Mouse (Mus musculus) midbrain, embryonic 14.5 days (tissue): ENCODE measurements at regions not wholly inside any gene's neighbourhood (a gene's known extent, or its start where the extent isn't known, plus 50 kb on each side); places are given as distances from the start of the nearest gene placed in this dataset.
A peak's percentile ranks its signal among the peaks of the same experiment; 100 is the strongest.

Experiments used
- ATAC-seq: fragments of 200-750 bp; cut with Nextera tagmentation; 2 replicates; pipeline ENCODE4 v1.8.0; 2017; ENCODE audit warnings: moderate number of reproducible peaks, moderate library complexity; ENCODE audit not compliant: low FRiP score, low TSS enrichment
- DNase-seq: peaks from one replicate; pipeline ENCODE4 v3.0.0-alpha.2; 2015
- H3K27ac ChIP-seq: fragments of 300-500 bp; sonication (generic); replicated peaks from 2 replicates; pipeline ENCODE4 v1.5.1; 2014; ENCODE audit warnings: mild to moderate bottlenecking, low read depth, low read length, moderate library complexity
- H3K27me3 ChIP-seq: fragments of 300-500 bp; sonication (generic); 2 replicates; pipeline ENCODE4 v1.6.1; 2014; ENCODE audit warnings: low read length, control low read depth, mixed read lengths; ENCODE audit not compliant: control insufficient read depth, insufficient read depth
- H3K36me3 ChIP-seq: fragments of 300-500 bp; sonication (generic); 2 replicates; pipeline ENCODE4 v1.6.1; 2014; ENCODE audit warnings: low read length, control low read depth; ENCODE audit not compliant: control insufficient read depth, insufficient read depth
- H3K4me1 ChIP-seq: fragments of 300-500 bp; sonication (generic); 2 replicates; pipeline ENCODE4 v1.6.1; 2014; ENCODE audit warnings: mild to moderate bottlenecking, antibody characterized with exemption, low read length, control low read depth; ENCODE audit not compliant: control insufficient read depth, insufficient read depth
- H3K4me2 ChIP-seq: fragments of 300-500 bp; sonication (generic); 2 replicates; pipeline ENCODE4 v1.6.1; 2014; ENCODE audit warnings: mild to moderate bottlenecking, low read length, moderate library complexity
- H3K4me3 ChIP-seq: fragments of 300-500 bp; sonication (generic); replicated peaks from 2 replicates; pipeline ENCODE4 v1.5.1; 2014; ENCODE audit warnings: low read depth, low read length
- H3K9ac ChIP-seq: fragments of 300-500 bp; sonication (generic); replicated peaks from 2 replicates; pipeline ENCODE4 v1.6.1; 2014; ENCODE audit warnings: mild to moderate bottlenecking, low read length, moderate library complexity
- H3K9me3 ChIP-seq: fragments of 300-500 bp; sonication (generic); 2 replicates; pipeline ENCODE4 v1.6.1; 2016; ENCODE audit warnings: low read length, control low read depth, mixed read lengths; ENCODE audit not compliant: control insufficient read depth
- WGBS: fragments of 180-500 bp; shearing (Covaris S2); extraction: QIAGEN DNeasy Blood & Tissue Kit; methylation state at CpG from one replicate; pipeline ENCODE4 v1.1.7; 2014; 5-methylcytosine and 5-hydroxymethylcytosine counted together

DNA sequence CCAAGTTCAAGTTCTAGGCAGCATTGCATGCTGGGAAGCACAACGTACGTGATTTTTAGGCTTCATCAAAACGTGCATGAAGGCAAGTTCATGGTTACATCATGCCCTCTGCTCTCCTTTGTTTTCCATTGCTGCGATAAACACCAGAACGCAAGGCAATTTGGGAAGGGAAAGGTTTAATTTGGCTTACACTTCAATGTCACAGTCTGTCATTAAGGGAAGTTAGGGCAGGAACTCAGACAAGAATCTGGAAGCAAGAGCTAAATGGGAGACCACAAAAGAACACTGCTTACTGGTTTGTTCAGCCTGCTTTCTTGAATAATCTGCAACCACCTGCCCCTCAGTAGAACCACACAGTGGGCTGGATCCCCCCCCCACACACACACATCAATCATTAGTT, 297.9 kb downstream of the Plk2 start:
- Histone ChIP-seq H3K9ac (no peak overlapping the region), H3K27me3 (0 out of 2 replicates have a peak, but pooled peaks cover 5% of the 10 kb centered on the region), H3K27ac (no peak overlapping the region), H3K4me2 (no peak overlapping the region), H3K36me3 (no peaks in the 10 kb centered on the region), H3K4me1 (no peaks in the 10 kb centered on the region), H3K9me3 (no peaks in the 10 kb centered on the region), H3K4me3 (no peak overlapping the region)
- WGBS, result 86% methylated on average over 5 of the region's 5 CpGs
- ATAC-seq (no peak), DNase-seq (no peak)

- no peak for ATAC-seq
- Histone ChIP-seq H3K4me2 (no peak overlapping the region), H3K4me1 (no peaks in the 10 kb centered on the region), H3K27me3 (no peaks in the 10 kb centered on the region), H3K9me3 (no peaks in the 10 kb centered on the region), H3K27ac (no peak overlapping the region), H3K4me3 (no peak overlapping the region), H3K9ac (no peak overlapping the region), H3K36me3 (no peaks in the 10 kb centered on the region)
- 78% methylated on average over 6 of the region's 6 CpGs for WGBS
- DNase-seq, result no peak
Observed at GRCm38 (mm10) chr13:110694876-110695275, 300.0 kb downstream of the Plk2 start.

- Histone ChIP-seq H3K36me3 (no peaks in the 10 kb centered on the region), H3K4me2 (no peak overlapping the region), H3K9me3 (no peaks in the 10 kb centered on the region), H3K4me1 (no peaks in the 10 kb centered on the region), H3K4me3 (no peak overlapping the region), H3K27me3 (no peaks in the 10 kb centered on the region), H3K27ac (no peak overlapping the region), H3K9ac (no peak overlapping the region)
- ATAC-seq (no peak), DNase-seq (no peak)
- WGBS, result 82% methylated on average over 5 of the region's 5 CpGs
Observed at GRCm38 (mm10) chr13:110696549-110696948, 301.7 kb downstream of the Plk2 start.

- H3K27ac ChIP-seq, result no peak overlapping the region
- WGBS, result 83% methylated on average over 2 of the region's 2 CpGs
- H3K4me1 ChIP-seq, result no peaks in the 10 kb centered on the region; the same call in 1 of the 2 replicates
- DNase-seq (no peak), ATAC-seq (no peak)
- H3K9me3 ChIP-seq, result no peaks in the 10 kb centered on the region
- no peak overlapping the region for H3K4me3 ChIP-seq
- no peak overlapping the region for H3K4me2 ChIP-seq
- H3K9ac ChIP-seq, result no peak overlapping the region
- H3K36me3 ChIP-seq, result no peaks in the 10 kb centered on the region
- H3K27me3 ChIP-seq, result no peaks in the 10 kb centered on the region
Observed at GRCm38 (mm10) chr13:110704261-110704660, 309.4 kb downstream of the Plk2 start.

- no peak overlapping the region for H3K27ac ChIP-seq
- no peaks in the 10 kb centered on the region for H3K36me3 ChIP-seq
- DNase-seq (no peak), ATAC-seq (no peak)
- WGBS, result 78% methylated on average over 4 of the region's 4 CpGs
- no peak overlapping the region for H3K9ac ChIP-seq
- H3K9me3 ChIP-seq, result no peaks in the 10 kb centered on the region
- no peaks in the 10 kb centered on the region for H3K4me1 ChIP-seq
- no peak overlapping the region for H3K4me3 ChIP-seq
- H3K4me2 ChIP-seq, result no peak overlapping the region
- no peaks in the 10 kb centered on the region for H3K27me3 ChIP-seq
Observed at GRCm38 (mm10) chr13:110710847-110711246, 316.0 kb downstream of the Plk2 start.

DNA sequence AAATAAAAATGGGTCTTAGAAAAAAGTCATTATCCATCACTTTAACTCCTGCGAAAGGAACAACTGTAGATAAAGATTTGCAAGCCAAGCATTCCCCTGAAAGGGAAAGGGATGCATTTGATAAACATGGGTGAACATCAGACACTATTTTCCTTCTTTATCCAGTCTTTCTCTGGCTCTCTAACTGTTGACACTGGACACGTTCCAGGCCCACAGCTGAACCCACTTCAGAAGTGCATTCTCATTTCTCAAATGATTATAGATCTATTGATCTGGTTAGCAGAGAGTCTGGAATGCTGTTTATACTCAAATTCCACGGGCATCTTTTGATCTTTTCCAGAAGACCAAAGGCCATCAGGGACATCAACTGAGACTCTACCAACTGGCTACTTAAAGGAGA, 317.7 kb downstream of the Plk2 start:
- 73% methylated on average over 3 of the region's 3 CpGs for WGBS
- ATAC-seq, result no peak
- no peak overlapping the region for H3K27ac ChIP-seq

DNA sequence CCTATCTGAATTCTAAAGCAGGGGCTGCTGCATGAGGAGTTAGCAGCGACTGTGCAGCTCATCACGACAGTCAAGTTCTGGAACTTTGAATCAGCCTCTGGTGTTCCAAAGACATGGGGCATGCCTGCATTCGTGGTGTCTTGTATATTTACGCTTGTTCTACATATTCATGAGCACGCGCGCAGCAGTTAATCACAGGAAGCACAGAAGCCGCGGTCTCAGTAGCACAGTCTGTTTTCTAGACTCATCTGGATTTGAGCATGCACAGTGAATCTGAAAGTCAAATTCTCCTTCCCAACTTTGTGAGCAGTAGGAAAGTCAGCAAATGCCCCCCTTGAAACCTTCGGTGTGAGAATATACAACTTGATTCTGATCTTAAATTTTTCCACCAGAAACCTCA, 327.3 kb downstream of the Plk2 start:
- 64% methylated on average over 10 of the region's 10 CpGs for WGBS
- no peak for ATAC-seq
- Histone ChIP-seq H3K27me3 (no peaks in the 10 kb centered on the region), H3K4me1 (no peaks in the 10 kb centered on the region), H3K4me2 (no peak overlapping the region), H3K4me3 (no peak overlapping the region), H3K9me3 (no peaks in the 10 kb centered on the region), H3K36me3 (no peaks in the 10 kb centered on the region), H3K9ac (no peak overlapping the region), H3K27ac (no peak overlapping the region)
- peak; percentile 19 for DNase-seq

More for the DNA sequence above, 317.7 kb downstream of the Plk2 start:
- H3K27me3 ChIP-seq, result no peaks in the 10 kb centered on the region
- H3K9me3 ChIP-seq, result no peaks in the 10 kb centered on the region
- no peaks in the 10 kb centered on the region for H3K36me3 ChIP-seq
- H3K4me1 ChIP-seq, result no peaks in the 10 kb centered on the region
- no peak overlapping the region for H3K4me2 ChIP-seq
- no peak overlapping the region for H3K4me3 ChIP-seq
- no peak for DNase-seq
- no peak overlapping the region for H3K9ac ChIP-seq

GRCm38 (mm10) chr13:110722752-110723151, 327.9 kb downstream of the Plk2 start:
- Histone ChIP-seq H3K36me3 (no peaks in the 10 kb centered on the region), H3K27me3 (no peaks in the 10 kb centered on the region), H3K4me1 (no peaks in the 10 kb centered on the region), H3K4me3 (no peak overlapping the region), H3K4me2 (no peak overlapping the region), H3K9me3 (no peaks in the 10 kb centered on the region), H3K27ac (no peak overlapping the region), H3K9ac (no peak overlapping the region)
- WGBS, result 85% methylated on average over 6 of the region's 6 CpGs
- DNase-seq (no peak), ATAC-seq (no peak)

- 80% methylated on average over 2 of the region's 2 CpGs for WGBS
Observed at GRCm38 (mm10) chr13:110724836-110725235, 330.0 kb downstream of the Plk2 start.

More at GRCm38 (mm10) chr13:110724836-110725235, 330.0 kb downstream of the Plk2 start:
- no peak for DNase-seq
- H3K9me3 ChIP-seq, result no peaks in the 10 kb centered on the region
- H3K4me1 ChIP-seq, result no peaks in the 10 kb centered on the region
- H3K4me2 ChIP-seq, result no peak overlapping the region
- H3K27me3 ChIP-seq, result no peaks in the 10 kb centered on the region
- no peak overlapping the region for H3K9ac ChIP-seq
- no peaks in the 10 kb centered on the region for H3K36me3 ChIP-seq
- no peak overlapping the region for H3K4me3 ChIP-seq
- no peak for ATAC-seq
- no peak overlapping the region for H3K27ac ChIP-seq
